Mouse (Mus musculus) erythroblast, embryonic 14.5 days (primary cell): ENCODE data around the gene Wdr91.

Experiments used
- GATA1 ChIP-seq: IDR thresholded peaks from 2 replicates; pipeline ENCODE4 v1.6.1; 2012; ENCODE audit warnings: low read length, inconsistent platforms, mixed read lengths
- TAL1 ChIP-seq: IDR thresholded peaks from 3 replicates; pipeline ENCODE4 v1.6.1; 2012; ENCODE audit warnings: low read length, inconsistent platforms, mixed read lengths

- no peak for TF ChIP-seq TAL1
- TF ChIP-seq GATA1: no peak
Observed at GRCm38 (mm10) chr6:34861546-34862053, 49.1 kb downstream of the Wdr91 start.
